Comparison of ENCODE assay signal across 18 mouse cellular contexts in genomic region chr8:103273476-103273875, GRCm38 (mm10).
A peak's percentile ranks its signal among the peaks of the same experiment; 100 is the strongest.
DNase-seq lines count a peak whose midpoint lies in the region; ATAC-seq and TF ChIP-seq lines count a peak whose summit lies in the region.
"Had no signal": no experiment of that assay in that cellular context is flagged by ENCODE, and none has a peak within 500 bp of the region (broad histone marks: within the 10 kb centered on the region; RNA-seq: fewer than 3 reads in every experiment).

No protein-coding gene starts in this region.

- H3K4me2 ChIP-seq in lung, embryonic 14.5 days: no peak overlapping the region
- no peak overlapping the region for H3K4me2 ChIP-seq in embryonic facial prominence, embryonic 13.5 days
- H3K4me2 ChIP-seq: heart, embryonic 11.5 days; liver, embryonic 15.5 days had no signal

- peak overlapping the region; percentile 86; the same call in 1 of the 2 replicates for H3K27ac ChIP-seq in lung, embryonic 14.5 days (ENCODE audit: low read depth)
- H3K27ac ChIP-seq in embryonic facial prominence, embryonic 13.5 days: peak overlapping the region; percentile 96
- H3K27ac ChIP-seq in embryonic fibroblast, embryonic 13.5 days (ENCODE audit: insufficient read depth, low read length): peak overlapping the region; percentile 98
- peak overlapping the region; percentile 81; the same call in 1 of the 2 replicates for H3K27ac ChIP-seq in limb, embryonic 10.5 days
- H3K27ac ChIP-seq: liver, embryonic 15.5 days had no signal

- no peak for DNase-seq in lung, embryonic 14.5 days
- no peak for DNase-seq in lung, postnatal 4 days
- DNase-seq in limb, embryonic 10.5 days (ENCODE audit: low spot score): no peak
- DNase-seq in natural killer cell, adult 2 months (ENCODE audit: low spot score in 2 of 2): no peak
- DNase-seq in right cerebral cortex, adult 18-20 months: no peak
- no peak for DNase-seq in heart, adult 18-20 months
- DNase-seq: adrenal gland, adult 2 months; cerebellum, adult 11 months; gastrocnemius, postnatal 25 days; heart, postnatal 36 days; kidney, adult 2 months; kidney, postnatal 36 days; right cerebral cortex, postnatal 4 days had no signal

- 95% methylated on average over 2 of the region's 2 CpGs for WGBS in lung, embryonic 14.5 days
- 85% methylated on average over 2 of the region's 2 CpGs for WGBS in embryonic facial prominence, embryonic 13.5 days
- WGBS in limb, embryonic 10.5 days: 93% methylated on average over 2 of the region's 2 CpGs

- H3K4me3 ChIP-seq in lung, embryonic 14.5 days (ENCODE audit: low read depth, low read length): no peak overlapping the region
- no peak overlapping the region for H3K4me3 ChIP-seq in embryonic facial prominence, embryonic 13.5 days
- H3K4me3 ChIP-seq in embryonic fibroblast, embryonic 13.5 days (ENCODE audit: insufficient read depth, low read length): no peak overlapping the region
- H3K4me3 ChIP-seq in limb, embryonic 10.5 days: no peak overlapping the region
- H3K4me3 ChIP-seq: liver, embryonic 15.5 days had no signal

- no peak for TF ChIP-seq CTCF in lung, embryonic 14.5 days (IDR thresholded peaks at IDR 0.05; ENCODE audit: low read depth)
- TF ChIP-seq CTCF in embryonic fibroblast, embryonic 13.5 days (IDR thresholded peaks at IDR 0.05; ENCODE audit: borderline replicate concordance, insufficient read depth, low read length): no peak

- no peak for ATAC-seq in lung, embryonic 14.5 days (ENCODE audit: insufficient read depth)
- no peak for ATAC-seq in embryonic facial prominence, embryonic 13.5 days (ENCODE audit: insufficient number of reproducible peaks, insufficient read depth, low FRiP score, low TSS enrichment, low read depth)

- no peak for TF ChIP-seq POLR2A in embryonic fibroblast, embryonic 13.5 days (IDR thresholded peaks at IDR 0.05; ENCODE audit: low read depth, low read length)

- H3K27me3 ChIP-seq in lung, embryonic 14.5 days (ENCODE audit: insufficient read depth, low read length): no peaks in the 10 kb centered on the region
- no peaks in the 10 kb centered on the region for H3K27me3 ChIP-seq in embryonic facial prominence, embryonic 13.5 days
- no peaks in the 10 kb centered on the region for H3K27me3 ChIP-seq in limb, embryonic 10.5 days (ENCODE audit: low read depth, poor library complexity, severe bottlenecking)
- H3K27me3 ChIP-seq: liver, embryonic 15.5 days had no signal

- no peaks in the 10 kb centered on the region for H3K9me3 ChIP-seq in lung, embryonic 14.5 days (ENCODE audit: low read depth, low read length)
- H3K9me3 ChIP-seq in embryonic facial prominence, embryonic 13.5 days: no peaks in the 10 kb centered on the region
- H3K9me3 ChIP-seq in limb, embryonic 10.5 days (replicated peaks): no peaks in the 10 kb centered on the region
- H3K9me3 ChIP-seq: liver, embryonic 15.5 days had no signal

- H3K36me3 ChIP-seq in lung, embryonic 14.5 days (ENCODE audit: insufficient read depth): no peaks in the 10 kb centered on the region
- no peaks in the 10 kb centered on the region for H3K36me3 ChIP-seq in embryonic facial prominence, embryonic 13.5 days
- no peaks in the 10 kb centered on the region for H3K36me3 ChIP-seq in limb, embryonic 10.5 days
- H3K36me3 ChIP-seq: G1E; liver, embryonic 15.5 days had no signal

- no peak overlapping the region for H3K9ac ChIP-seq in lung, embryonic 14.5 days
- H3K9ac ChIP-seq in embryonic facial prominence, embryonic 13.5 days: no peak overlapping the region
- H3K9ac ChIP-seq: liver, embryonic 15.5 days had no signal

- H3K4me1 ChIP-seq in lung, embryonic 14.5 days (ENCODE audit: insufficient read depth): peaks cover 3% of the 10 kb centered on the region; the same call in 1 of the 2 replicates
- peaks cover 45% of the 10 kb centered on the region for H3K4me1 ChIP-seq in embryonic facial prominence, embryonic 13.5 days
- peaks cover 15% of the 10 kb centered on the region for H3K4me1 ChIP-seq in embryonic fibroblast, embryonic 13.5 days (ENCODE audit: control insufficient read depth, insufficient read depth, low read length)
- peaks cover 35% of the 10 kb centered on the region for H3K4me1 ChIP-seq in limb, embryonic 10.5 days
- H3K4me1 ChIP-seq: liver, embryonic 15.5 days had no signal
